Mouse (Mus musculus) layer of hippocampus, adult 9-11 months (tissue): ENCODE measurements around the gene Ddx10.
A peak's percentile ranks its signal among the peaks of the same experiment; 100 is the strongest.
"Not testable (repeated sequence)": the region's sequence is repeated elsewhere in the genome, so short reads cannot be mapped to it uniquely, and the experiment has no call there.

Experiments
- DNase-seq: peaks from one replicate; pipeline ENCODE4 v3.0.0; 2022

Ddx10 gene

DNA sequence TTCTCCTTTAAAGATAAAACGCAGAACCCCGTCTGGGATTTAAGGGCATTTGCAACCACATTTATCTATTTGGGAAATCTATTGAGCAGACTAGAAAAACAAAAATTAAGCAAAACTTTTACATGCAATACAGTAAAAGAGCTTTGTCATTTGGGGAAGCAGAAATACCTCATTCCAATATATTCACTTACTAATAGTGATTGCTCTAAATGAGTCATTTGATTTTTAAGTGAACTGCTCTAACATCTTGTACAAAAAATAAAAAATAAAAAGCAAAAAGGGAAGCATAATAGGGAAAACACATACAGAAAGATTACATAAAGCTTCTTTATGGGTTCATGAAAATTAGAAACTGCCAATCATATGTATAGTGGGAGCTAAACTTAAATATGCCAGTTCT lies 104.3 kb downstream of the Ddx10 start:
- no peak for DNase-seq

DNA sequence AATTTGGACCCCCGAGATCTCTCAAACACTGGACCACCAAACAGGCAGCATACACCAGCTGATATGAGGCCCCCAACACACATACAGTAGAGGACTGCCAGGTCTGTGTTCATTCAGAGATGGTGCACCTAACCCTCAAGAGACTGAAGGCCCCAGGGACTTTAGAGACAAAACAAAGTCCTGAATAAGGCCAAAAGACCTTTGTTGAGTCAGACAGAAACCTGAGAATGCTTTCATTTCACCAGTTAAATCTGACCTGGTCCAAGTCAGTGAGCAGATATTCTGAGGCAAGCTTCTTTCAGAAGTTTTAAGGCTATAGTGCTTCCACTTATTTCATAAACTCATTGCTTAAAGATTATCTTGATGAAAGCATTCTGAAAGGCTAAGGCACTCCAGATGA lies 105.4 kb downstream of the Ddx10 start:
- not testable (repeated sequence) for DNase-seq

DNA sequence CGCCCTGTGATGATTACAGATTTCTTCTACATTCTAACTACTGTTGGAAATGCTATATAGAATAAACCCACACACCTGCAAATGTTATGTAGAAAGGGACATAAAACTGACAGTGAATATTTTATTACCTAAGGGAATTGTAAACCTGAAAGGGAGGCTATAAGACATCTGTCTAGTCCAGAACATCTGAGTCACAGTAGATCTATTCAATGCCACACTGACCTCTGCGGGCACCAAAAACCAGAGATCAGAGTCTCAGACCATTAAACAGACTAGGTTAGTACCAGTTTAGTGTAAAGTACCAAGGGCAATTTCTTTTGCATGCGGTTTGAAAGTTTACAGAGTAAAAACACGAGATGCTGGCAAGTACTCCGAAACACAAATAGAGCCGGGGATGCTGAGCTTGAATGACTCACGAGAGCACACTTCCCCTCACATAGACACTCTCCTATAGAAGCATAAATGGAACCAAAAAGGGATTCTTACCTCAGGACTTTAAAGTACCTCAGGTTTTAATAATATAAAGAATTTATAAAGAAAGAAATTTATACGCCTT lies 107.2 kb downstream of the Ddx10 start:
- no peak for DNase-seq

DNA sequence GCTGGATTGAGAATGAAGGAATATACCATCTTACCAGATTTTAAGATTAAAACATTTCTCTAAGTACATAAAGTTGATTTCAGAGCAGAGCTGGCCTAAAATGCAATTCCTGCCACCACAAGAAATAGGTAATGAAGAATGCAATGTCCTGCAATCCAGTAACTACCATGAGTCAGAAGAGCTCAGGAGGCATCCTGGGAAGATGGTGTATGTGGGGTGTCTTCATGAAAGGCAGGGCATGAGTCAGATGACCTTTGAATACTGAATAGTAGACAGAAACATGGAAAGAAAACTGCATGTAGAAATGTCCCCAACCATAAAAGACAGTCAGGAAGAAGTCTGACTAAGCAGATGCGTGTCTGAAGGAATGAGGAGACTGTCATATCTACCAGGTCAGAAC lies 115.0 kb downstream of the Ddx10 start:
- DNase-seq = no peak

DNA sequence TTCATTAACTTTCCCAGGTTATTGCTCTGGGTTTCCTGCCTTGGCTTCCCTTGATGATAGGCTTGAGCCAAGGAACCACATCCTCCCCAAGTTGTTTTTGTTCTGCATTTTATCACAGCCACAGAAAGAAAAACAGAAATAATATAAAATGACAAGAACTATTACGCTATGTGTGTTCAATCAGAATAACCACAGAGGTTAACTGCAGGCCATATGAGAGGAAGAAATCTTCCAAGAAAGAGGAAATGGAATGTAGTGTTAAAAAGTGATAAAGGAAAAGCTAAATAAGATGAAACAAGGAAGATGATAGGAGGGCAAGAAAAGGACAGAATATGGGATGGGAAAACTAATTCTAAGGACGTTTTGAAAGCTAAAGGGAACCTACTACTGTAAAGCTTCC lies 117.4 kb downstream of the Ddx10 start:
- DNase-seq = no peak

DNA sequence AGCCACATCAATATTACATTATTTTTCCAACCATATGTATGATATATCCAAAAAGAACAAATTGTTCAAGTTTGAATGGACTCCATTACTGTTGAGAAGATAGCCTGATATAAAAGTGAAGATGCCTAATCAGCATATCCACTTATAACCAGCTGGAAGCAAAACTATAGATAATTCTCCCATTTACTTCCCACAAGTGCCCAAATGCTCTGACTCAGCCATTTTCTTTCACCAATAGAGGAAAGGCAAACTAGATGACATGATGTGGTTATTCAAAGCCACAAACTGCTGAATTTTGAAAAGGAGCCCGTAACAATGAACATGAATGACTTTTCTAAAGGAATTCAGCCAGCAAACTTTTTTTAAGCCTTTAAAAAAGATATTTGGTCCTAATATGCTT lies 146.8 kb downstream of the Ddx10 start:
- DNase-seq = no peak

DNA sequence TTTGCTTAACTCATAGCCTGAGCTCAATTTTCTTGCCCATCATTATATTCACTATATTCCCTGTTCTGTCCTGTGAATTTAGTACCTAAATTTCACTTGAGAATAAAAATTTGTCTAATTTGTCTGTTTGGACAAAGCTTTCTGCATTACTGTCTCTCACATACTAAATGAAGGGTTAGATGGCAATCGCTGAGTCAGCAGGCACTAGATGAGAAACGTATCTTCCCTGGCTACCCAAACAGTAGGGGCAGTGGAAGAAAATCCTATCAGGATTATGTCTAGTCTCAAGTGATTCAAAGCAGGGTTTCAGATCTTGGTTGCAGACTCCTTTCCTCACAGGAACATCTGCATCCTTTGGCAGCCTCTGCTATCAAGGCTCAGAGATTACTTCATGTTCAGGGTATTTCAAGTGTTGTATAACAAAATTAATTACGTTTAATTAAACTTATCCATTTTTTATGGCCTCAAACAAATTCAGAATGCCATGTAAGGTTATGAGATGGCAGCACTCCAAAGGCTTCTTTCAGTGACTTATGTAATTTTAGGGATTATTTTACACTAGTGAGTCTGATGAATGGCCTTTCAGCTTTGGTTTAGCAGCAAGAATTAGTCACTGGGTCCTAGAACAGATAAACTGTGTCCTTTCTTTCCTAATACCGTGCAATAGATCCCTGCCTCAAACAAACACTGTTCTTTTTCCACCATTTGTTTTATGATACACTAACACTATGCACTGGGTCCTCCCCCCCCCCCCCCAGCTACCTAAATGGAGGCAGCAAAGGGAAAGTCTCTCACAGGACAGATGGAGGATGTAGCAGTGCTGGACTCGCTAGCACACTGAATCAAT lies 152.3 kb downstream of the Ddx10 start:
- no peak for DNase-seq

DNA sequence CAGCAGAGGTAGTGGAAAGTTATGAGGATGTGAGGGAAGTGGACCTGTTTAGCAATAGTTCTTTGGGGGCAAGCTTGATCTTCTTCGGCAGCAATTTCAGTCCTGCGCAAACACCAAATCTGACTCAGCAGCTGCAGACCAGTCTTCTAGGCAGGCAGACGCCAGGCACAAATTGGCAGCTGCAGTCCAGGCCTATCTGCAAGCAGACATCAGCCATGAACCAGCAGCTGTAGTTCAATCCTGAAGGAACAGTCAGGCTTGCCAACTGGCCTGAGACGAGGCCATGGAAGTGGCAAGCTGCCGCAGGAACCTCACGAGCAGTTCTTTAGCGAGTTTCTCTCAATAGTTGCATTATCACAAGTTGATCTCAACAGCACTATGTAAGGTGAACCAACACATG lies 153.3 kb downstream of the Ddx10 start:
- no peak for DNase-seq

DNA sequence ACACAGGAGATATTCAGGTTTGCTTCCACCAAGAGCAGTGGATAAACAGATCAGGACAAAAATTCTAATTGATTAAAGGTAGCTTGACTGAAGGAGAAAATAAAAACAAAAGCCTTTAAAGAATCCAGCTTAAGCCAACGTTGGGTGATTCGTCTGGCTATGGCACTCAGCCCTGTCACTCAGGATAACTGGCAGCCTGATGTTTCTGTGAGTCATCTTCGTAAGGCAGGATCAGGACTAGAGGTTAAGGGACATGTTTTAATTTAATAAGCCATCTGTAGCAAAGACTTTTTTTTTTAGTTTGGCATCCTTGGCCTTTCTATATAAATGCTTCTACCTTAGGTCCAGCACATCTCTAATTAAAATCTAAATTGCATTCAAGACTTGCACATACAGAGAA lies 170.2 kb downstream of the Ddx10 start:
- no peak for DNase-seq

DNA sequence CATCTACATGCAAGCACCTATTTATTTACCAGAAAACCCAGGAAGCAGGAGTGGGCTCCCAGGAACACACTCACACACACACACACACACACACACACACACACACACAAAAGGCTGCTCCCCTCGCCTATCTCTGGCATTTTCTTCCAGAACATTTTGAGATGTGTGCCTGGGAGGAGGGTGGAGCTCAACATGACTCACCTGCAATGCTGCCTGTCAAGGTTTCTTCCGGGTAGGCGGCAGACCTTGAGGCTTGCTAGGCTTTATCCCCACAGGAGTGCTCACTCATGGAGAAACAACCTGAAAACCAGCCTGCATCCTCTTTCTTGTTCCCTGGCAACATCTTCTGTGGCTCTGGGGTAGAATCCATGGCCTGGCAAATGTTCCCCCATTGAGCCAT lies 171.9 kb downstream of the Ddx10 start:
- DNase-seq = no peak

DNA sequence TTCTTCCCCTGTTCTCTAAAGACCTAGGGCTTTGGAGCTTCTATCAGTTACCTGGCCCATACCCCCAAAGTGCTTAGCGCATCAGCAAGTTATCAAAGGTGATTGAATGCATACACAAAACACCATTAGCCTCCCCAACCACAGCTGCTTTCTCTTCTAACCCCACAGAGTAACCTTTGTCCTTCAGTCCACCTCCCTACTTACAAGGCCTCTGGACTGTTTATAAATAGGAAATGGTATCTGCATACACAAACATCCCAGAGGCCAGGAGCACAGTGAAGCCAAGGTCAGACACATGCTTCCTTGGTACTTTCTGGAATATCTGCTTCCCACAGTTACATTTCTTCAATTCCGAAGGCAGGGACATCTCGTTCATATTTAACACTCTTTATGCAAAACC lies 173.4 kb downstream of the Ddx10 start:
- DNase-seq = no peak

DNA sequence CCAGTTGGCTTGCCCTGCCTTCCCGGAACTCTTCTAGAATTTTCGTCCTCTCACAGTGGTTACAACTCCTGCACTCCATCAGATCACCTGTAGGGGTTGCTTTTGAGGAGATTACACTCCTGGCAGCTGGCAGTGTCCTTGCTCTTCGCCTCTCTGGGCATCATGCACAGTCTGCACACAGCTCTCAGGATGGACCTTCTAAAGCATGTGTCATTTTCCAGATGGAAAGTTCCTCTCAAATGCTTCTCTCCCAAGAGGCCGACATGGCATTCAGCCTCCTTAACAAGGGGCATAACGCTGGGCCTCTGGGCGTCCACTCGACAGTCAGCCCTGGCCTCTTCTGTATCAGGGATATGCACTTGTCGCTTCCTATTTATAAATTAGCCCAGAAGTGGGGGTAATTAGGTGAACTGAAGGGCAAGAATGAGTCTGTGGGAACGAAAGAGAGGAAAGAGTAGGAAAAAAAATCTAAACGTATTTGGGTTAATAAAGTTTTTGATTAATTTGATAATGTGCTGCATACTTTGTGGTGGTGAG lies 174.2 kb downstream of the Ddx10 start:
- DNase-seq = no peak

DNA sequence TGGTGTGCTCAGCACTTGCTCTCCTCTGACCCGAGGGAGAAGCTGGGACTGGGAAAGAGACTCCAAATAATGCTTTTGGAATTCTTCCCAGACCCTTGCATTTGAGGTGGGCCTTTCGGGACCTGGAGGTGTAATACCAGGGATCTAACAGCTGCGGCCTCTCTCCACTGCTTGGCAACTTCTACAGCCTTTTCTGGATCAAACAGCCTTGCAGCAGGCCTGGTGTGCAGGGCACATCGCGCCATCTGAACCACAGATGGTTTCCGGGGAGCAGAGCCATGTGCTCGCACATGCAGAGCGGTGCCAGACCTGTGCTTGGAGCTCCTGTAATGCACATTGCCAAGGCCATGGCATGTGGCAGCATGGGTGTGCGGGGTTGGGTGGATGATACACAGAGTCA lies 175.8 kb downstream of the Ddx10 start:
- peak; percentile 75 for DNase-seq

DNA sequence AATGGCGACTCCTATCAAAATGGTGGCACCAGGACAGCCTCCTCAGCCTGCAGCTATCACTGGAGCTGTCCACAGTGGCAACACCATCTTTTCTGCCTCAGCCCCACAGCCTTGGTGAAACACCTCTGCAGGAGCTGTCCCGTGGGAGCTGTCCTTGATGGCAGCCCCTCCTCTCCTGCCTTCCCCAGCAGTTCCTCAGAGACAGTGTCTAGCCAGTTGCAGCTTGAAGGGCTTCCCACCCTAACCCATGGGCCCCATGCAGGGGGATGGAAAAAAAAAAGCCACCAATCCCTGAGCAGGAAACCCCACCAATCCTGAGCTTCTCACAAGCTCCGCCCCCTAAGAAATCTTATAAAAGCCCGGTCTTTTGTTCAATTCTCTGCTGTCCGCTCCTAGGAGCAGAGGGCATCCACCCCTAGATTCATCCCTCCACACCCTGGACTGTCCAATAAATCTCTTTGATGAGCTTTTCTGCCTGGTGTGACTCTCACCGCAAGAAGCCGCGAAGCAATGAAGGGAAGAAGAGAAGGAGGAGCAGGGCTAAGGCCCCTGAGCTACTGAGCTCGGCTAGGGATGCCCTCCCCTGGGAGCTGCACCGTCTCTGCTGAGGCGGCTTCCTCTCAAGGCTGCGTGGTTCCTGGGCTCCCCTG lies 176.9 kb downstream of the Ddx10 start:
- no peak for DNase-seq

DNA sequence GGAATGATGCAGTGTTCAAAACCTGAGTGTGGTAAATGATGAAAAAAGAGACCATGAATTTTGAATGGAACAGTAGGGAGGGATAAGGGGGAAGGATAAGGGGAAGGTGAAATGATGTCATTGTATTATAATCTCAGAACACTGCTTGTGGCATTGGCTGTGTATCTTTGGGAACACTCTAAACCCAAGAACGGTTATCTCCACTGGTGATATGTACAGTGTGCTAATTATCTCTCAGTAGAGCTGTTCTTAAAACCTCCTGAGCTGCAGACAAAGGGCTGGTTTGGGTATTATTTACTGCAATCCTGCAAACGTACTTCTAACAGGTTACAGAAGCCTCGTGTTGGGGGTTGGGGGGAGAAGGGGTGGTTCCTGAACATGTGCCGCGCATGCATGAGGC lies 179.7 kb downstream of the Ddx10 start:
- DNase-seq = no peak

DNA sequence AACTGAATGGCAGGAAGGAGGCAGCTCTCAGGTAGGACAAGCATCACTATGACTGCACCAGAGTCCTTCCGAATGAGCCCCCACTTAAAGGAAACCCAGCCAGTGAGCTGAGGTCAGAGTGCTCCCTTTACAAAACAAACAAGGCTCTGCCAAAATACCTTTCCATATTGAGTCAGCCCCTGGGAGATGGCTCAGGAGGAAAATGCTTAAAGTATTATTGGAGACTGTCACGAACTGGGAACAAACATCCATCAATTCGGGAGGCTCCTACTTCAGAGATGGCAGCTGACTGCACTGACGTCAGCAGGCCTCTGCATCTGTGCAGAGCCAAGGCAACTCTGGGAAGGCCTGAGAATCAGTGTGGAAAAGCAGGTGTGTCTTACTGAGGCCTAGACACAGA lies 181.4 kb downstream of the Ddx10 start:
- no peak for DNase-seq

DNA sequence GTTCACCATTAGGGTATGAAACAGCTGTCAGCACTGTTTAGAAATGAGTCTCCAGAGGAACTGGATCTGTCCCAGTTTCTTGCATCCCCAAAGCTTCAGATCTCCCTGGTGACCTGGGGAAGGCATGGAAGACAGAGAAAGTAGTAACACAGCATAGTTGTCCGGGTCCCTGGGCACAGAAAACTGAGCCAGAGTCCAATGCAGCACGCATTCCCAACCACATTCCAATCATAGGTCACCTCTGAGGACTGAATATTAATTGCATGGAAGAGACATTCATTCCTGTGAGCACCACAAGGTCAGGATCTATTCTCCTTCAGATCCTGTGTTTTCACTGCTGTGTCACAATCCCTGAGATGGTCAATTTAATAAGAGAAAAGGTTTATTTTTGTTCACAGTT lies 182.8 kb downstream of the Ddx10 start:
- no peak for DNase-seq

DNA sequence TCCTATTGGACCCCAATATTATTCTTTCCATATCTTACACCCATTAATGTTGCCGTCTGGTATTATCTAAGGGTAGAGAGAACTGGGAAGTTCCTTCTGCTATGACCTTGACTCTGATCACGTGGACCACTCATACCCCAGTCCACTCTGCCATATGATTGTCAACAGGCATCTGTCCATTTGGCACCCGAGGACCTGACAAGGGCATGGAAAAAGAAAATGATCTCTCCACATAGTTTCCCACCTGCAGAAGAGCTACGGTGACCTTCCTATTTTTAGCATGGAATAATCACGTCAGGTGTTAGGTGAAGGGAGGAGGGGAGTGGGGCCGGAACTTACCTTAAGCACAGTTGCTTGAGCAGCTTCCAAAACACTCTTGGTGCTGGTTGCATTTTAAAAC lies 183.3 kb downstream of the Ddx10 start:
- DNase-seq = no peak

DNA sequence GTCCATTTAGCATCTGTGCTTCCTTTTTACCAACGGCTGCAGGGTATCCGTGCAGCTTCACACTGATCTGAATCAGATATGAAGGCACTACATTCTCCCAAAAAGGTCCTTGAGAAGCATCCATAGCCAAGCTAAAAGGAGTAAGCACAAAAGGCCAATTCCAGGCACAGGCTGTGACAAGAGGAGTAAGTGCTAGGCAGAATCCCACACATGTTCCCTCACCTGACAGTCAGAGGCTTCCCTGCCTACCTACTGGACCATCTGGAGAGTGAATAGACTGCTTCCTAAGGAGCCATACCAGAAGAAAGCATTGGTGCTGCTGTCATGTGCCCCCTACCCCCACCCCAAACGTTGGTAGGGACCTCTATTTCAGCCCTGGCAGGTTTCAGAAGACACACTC lies 192.5 kb downstream of the Ddx10 start:
- DNase-seq = no peak
